Mouse (Mus musculus): ENCODE measurements around the gene Lrp11. TPM values are rescaled to one million over a fixed set of nuclear protein-coding genes. Genes with fewer than 3 reads are reported as not detected.

Gene Lrp11
- 4.4 and 6.8 TPM in 2 replicates for polyA plus RNA-seq (2012; rRNA removed; ENCODE audit: low replicate concordance)

GRCm38 (mm10) chr10:7589592-7590233, at the start of gene Lrp11:
Lrp11 (plus strand) TSS chr10:7589800.

GRCm38 (mm10) chr10:7667342-7667802, 77.8 kb downstream of the Lrp11 start, which contains the start of gene Nup43:
Nup43 (plus strand) TSS chr10:7667503.

Other genes starting within 250 kb of the Lrp11 start
- gene Ulbp1, start 116.2 kb upstream of the Lrp11 start, polyA plus RNA-seq (2012; rRNA removed; ENCODE audit: low replicate concordance) = 0.05 and 0.28 TPM in 2 replicates
- 1.3 TPM in 2 replicates for gene Nup43, start 77.7 kb downstream of the Lrp11 start, polyA plus RNA-seq (2012; rRNA removed; ENCODE audit: low replicate concordance)
- gene Pcmt1, start 91.3 kb downstream of the Lrp11 start, polyA plus RNA-seq (2012; rRNA removed; ENCODE audit: low replicate concordance) = 17.6 and 18.8 TPM in 2 replicates
- 4.2 and 5.7 TPM in 2 replicates for gene Lats1, start 91.4 kb downstream of the Lrp11 start, polyA plus RNA-seq (2012; rRNA removed; ENCODE audit: low replicate concordance)
- 0.82 and 1.0 TPM in 2 replicates for gene Katna1, start 136.2 kb downstream of the Lrp11 start, polyA plus RNA-seq (2012; rRNA removed; ENCODE audit: low replicate concordance)
- 4.9 and 8.7 TPM in 2 replicates for gene Ginm1, start 203.0 kb downstream of the Lrp11 start, polyA plus RNA-seq (2012; rRNA removed; ENCODE audit: low replicate concordance)
- 2.5 and 3.2 TPM in 2 replicates for gene Ppil4, start 203.1 kb downstream of the Lrp11 start, polyA plus RNA-seq (2012; rRNA removed; ENCODE audit: low replicate concordance)
- 5.6 and 10.1 TPM in 2 replicates for gene Zc3h12d, start 242.7 kb downstream of the Lrp11 start, polyA plus RNA-seq (2012; rRNA removed; ENCODE audit: low replicate concordance)